Mouse (Mus musculus) frontal cortex, postnatal 36 days (tissue): Measurements from ENCODE around the gene Dlec1.

ENCODE experiments used
- DNase-seq, 2 experiments: peaks; one replicate each; pipeline ENCODE4 v3.0.0; 2022; ENCODE audit warnings: low spot score in 2 of 2

Gene Dlec1

GRCm38 (mm10) chr9:119142066-119142465 is 39.8 kb downstream of the Dlec1 start:
- DNase-seq, result no peak

DNA sequence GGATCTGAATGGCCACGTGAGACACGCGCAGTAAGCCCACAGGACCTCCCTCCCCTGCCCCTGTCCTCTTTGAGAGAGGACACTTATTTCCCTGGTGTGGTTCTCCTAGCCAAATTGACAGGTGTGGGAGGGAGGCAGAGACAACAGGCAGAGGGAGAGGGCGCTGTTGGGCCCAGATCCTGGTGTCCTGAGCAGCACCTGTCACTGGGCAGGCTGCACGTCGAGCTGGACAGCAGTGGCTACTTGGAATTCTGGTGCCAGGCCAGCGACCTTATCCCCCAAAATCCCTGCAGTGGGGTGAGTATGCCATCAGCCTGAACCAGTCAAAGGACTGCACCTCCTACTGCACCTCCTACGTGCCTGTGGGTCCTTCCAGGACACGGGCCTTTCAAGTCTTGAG is 41.1 kb downstream of the Dlec1 start:
- no peak for DNase-seq

DNA sequence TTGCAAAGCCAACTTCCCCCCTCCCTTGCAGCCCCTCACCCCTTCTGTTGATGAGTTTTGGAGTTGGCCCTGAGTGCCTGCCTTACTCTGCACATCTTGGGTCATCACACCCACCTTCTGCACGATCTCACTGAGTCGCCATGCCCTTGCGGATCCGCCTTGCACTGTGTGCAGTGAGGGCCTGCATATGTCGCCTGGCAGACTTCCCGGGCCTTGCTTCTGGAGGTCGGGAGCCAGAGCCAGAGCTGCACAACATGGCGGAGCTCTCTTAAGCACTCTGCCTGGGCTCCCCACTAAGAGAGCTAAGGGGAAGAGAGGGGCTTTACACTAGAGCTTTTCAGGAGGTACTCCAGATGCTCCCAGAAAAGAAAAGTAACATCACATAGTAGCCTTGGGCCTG is 42.4 kb downstream of the Dlec1 start:
- no peak for DNase-seq

DNA sequence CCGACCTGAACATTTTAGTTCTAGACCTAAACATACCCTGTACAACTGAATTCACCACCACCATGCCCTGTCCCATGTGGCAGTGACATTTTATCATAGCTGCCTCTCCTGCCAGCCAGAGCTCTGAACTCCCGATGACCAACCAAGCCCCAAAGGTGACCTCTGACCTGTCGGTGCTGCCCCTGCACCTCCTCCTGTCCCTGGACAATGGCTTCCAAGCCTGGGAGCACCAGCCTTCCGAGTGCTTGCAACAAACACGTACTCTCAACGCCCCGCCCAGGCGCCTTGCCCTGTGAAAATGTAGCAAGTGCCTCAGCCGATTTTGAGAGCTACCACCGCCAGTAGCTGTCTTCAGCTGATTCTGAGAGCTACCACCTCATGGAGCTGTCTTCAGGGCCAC is 42.9 kb downstream of the Dlec1 start:
- no peak for DNase-seq

DNA sequence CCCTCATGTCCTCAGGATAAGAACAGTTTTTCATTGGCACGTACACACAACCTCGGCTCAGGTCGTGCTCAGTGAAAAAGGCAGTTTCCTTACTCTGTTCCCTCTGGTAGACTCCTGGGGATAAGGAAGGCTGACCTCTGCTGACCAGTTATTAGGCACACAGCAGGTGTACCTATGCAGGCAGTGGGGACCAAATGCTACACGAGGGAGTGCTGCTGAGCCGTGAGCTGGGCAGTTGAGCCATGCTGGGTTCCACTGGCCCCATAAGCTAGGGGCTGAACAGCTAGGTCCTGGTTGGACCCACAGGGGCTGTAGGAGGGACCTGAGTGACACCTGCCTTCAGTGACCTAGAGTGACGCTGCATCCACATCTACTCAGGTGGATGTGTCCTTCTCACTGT is 43.4 kb downstream of the Dlec1 start:
- no peak for DNase-seq

DNA sequence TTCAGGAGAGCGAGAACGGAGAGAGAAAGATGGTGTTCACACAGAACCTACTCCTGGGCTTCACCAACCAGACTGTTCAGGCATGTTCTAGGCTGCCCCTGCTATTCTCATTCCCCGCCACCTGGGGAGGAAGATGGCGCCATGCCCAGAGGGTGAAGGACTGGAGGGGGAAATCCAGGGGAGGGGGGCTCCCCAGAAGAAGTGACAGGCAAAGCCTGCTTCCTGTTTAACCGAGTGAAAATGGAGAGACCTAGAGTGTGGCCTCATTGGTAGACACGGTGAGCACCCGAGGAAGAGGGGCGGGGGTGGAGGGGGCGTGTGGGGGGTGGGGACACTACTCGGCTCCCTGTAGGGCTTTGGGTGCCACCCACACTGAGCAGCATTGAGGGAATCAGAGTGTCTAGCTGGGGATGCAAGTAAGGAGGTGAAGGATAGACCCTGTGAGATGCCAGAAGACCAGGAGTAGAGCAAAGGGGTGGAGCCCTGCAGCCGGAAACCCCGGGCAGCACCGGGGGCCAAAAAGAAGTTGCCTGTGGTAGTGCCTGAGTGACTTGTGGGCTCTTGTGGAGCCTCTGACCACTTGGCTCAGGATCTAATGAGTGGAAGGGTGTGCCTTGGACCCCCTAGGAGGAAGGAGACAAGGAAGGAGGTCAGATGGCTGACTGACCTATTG is 44.0 kb downstream of the Dlec1 start:
- no peak for DNase-seq

- DNase-seq, result no peak
Observed at GRCm38 (mm10) chr9:119149601-119150000, 47.3 kb downstream of the Dlec1 start.

DNA sequence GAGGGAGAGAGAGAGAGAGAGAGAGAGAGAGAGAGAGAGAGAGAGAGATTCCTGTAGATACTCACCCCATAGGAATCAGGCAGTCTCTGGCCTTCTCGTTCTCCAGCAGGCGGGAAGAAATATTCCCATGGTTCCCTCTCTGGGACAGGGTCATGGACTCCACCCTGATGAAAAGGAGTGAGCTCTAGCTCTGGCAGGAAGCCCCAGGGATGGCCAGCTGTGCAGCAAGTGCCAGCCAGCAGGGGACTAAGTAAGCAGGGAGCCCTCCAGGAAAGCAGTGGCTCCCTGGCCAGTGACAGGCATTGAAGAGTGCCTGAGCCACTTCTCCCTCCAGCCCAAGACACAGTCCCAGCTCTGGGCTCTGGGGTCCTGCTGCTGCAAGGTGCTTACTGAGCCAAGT is 49.5 kb downstream of the Dlec1 start:
- no peak for DNase-seq

DNA sequence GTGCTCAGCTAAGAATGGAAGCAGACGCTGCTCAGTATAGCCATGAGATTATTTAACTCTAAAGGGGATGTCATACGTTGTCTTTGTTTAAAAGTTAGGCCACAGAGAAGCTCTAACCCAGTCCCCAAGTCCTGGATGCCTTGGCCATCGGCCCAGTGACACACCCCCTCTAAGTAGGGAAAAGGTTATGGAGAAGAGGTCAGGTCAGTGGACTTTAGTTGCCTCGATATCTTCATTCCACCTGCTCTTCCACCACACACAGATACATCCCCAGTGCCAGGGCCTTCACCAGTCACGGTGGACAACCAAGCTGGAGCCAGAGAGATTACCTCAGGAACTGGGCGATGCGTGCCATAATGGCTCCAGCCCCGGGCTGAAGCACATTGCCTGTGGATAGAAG is 53.1 kb downstream of the Dlec1 start:
- no peak for DNase-seq

GRCm38 (mm10) chr9:119155826-119156225 is 53.5 kb downstream of the Dlec1 start:
- DNase-seq, result no peak

GRCm38 (mm10) chr9:119156278-119157201 is 54.3 kb downstream of the Dlec1 start, which contains the start of gene Acaa1b:
TSS of gene Acaa1b (minus strand) at chr9:119157093.
- peak; percentile 52 to 76 for DNase-seq

GRCm38 (mm10) chr9:119158861-119159260 is 56.6 kb downstream of the Dlec1 start, which contains the start of gene Gm47289:
TSS of gene Gm47289 (plus strand) at chr9:119159161.
- DNase-seq, result no peak

DNA sequence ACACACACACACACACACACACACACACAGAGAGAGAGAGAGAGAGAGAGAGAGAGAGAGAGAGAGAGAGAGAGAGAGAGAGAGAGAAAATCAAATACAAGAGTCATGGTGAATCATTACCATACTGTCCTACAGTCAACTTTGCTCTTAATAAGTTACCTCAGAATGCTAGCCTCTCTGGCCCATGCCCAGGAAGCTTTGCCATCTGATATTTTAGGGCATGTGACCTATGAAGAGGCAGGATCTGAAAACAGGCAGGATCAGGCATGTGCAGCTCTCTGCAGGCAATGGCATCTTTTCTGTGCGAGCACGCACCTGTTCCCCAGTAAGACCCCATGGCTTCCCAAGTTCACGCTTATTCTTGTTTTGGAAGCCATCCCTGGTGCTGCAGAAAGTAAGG is 58.4 kb downstream of the Dlec1 start:
- no peak for DNase-seq

DNA sequence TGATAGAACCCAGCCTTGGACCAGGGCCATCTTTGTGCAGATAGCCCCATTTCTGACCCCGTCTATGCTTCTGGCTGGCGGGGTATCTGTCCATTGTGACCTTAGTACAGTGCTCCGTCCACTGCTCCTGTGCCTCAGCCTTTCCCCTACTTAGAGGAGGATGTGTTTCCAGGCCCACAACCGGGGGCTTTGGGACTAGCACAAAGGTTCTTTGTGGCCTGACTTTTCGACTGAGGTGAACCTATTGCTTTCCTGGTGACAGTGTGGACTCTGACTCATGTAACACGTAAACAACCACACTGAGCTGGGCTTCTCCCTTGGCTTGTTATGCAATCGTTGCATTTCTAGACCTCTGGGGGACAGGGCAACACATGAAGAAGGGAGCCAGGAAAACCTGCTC is 62.5 kb downstream of the Dlec1 start:
- no peak for DNase-seq

DNA sequence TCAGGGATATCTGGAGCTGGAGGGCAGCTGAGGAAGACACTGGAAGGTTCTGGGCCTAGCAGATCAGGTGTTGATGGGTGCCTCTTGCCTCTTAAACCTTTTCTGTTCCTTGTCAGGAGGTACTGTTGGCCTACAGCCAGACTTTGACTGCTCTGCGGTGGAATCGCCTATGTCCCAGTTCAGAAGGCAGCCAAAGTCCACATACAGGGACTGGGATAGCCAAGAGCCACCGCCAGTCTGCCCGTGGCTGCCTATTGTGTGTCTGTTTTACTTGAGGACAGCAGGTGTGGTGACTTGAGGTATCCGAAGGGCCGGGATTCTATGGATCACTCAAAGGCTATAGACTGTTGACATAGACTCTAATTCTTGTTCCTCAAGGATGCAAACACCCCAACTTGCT is 63.3 kb downstream of the Dlec1 start:
- no peak for DNase-seq

GRCm38 (mm10) chr9:119167608-119168007 is 65.3 kb downstream of the Dlec1 start:
- no peak for DNase-seq

GRCm38 (mm10) chr9:119179292-119179691 is 77.0 kb downstream of the Dlec1 start:
- no peak for DNase-seq

- DNase-seq, result peak; percentile 9 to 10
Observed at GRCm38 (mm10) chr9:119181241-119181728, 79.0 kb downstream of the Dlec1 start.

- peak in 1 of 2 experiments; percentile 12 for DNase-seq
Observed at GRCm38 (mm10) chr9:119192202-119192990, 90.1 kb downstream of the Dlec1 start.
